Mouse (Mus musculus) v-Abl transformed pro-B cells (cell line): ENCODE results near the gene Fxyd5.

Source experiments
- in situ Hi-C, 2 experiments: fragments of 400-800 bp; cut with MboI; formaldehyde crosslinking; loops; one replicate each; pipeline ENCODE4 v1.15.1; 2025; ENCODE audit not compliant: unreplicated experiment in 2 of 2

Gene Fxyd5

DNA sequence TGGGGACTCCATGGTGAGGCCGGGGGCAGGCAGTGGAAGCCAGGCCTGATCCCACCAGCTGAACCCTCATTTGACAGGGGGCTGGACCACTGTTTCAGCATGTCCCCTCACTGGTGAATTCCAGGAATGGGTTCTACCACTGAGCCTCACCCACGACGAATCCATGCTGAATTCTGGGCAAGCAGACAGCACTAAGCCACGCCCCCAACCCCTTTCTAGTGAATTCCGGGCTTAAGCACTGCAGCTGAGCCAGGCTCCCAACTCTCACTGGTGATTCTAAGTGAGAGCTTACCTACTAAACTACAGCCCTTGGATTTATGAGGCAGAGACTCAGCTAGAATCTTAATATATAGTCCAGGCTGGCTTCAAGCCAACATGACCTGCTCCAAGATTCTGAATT lies 25.6 kb upstream of the Fxyd5 start:
- in situ Hi-C loops = no loop called here

DNA sequence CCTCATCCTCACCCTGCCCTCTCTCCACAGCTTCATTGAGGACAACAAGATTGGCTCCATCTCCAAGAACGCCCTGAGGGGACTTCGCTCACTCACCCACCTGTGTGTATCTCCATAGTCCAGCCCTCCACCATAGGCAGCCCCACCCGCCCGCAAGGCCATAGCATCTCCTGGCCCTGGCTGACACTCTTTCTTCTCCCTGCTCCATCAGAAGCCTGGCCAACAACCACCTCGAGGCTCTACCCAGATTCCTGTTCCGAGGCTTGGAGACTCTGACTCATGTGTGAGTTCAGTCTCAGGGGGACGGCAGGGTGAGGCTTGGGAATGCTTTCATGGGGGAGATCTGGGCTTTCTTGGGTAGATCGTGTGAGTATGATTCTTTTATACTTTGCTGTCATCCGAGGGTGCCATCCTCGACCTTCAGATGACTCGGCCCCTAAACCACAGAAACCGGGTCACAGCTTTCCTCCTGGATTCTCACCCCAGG lies 20.8 kb upstream of the Fxyd5 start:
- in situ Hi-C loops = no loop called here

DNA sequence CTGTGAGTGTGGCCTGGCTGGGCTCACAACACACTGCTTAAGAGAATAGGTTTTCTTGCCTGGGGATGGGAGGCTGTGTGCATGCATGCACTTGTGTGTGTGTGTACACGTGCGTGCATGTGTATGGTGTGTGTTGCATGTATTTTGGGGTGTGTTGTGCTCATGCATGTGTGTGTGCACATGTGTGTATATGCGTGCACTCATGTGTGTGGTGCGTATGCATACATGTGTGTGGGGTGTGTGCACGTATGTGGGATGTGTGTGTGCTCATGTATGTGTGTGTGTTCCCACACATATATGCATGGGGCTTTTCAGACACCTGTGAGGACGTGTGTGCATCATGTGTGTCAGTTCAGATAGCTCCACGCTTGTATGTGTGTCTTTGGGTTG lies 18.3 kb upstream of the Fxyd5 start:
- in situ Hi-C loops = no loop called here

DNA sequence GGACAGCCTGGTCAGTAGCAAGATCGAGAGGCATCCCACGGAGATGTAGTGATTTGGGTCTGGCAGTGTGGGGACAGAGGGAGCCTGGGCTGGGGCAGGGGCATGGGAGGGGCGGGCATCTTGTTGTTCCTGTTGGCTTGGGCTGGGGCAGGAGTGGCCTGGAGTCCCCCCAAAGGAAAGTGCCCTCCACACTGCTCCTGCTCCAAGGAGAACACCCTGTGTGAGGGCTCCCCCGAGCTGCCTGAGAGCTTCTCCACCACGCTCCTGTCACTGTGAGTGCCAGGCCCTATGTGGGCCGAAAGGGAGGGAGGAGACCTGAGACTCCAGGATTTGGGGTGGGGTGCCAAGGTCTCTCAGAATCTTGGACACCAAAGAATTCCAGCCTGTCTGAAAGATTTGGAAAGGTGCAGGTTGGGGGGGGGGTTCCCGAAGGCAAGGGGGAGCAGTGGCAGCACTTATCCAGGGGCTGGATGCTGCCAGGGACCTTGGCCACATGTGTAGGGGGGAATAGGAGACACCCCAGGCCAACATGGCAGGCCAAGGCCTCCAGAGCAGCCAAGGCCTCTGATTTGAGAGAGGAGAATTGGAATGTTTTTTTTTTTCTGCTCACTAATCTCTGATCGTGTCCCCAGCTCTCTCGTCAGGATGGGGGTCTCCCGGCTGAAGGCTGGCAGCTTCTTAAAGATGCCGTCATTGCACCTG lies 17.8 kb upstream of the Fxyd5 start:
- in situ Hi-C loops = loop anchor here (5.0 kb wide), 2 partner anchors 37 to 117 kb away; no protein-coding TSS in a partner anchor

DNA sequence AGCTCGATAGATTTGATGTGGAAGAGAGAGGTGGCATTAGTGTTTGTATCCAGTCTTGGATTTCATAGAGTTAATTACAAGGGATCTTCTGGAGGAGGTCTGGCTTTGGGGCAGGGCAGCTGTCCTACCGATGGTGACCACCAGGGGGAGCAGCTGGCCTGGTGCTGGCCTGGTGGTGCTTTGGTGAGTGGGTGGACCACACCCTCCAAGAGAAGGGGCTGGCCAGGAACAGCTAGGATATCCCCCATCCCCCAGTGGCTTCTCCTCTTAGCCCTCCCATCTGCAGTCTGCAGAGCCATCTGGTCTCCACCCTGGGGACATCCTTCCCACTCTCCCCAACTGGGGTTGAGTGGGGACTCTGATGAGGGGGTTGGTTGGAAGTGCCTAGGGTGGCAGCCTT lies 16.8 kb upstream of the Fxyd5 start, which contains the start of gene Lgi4:
Gene Lgi4, plus strand, starts transcription at position 235 of the 400 bp plus-strand sequence.
- in situ Hi-C loops = loop anchor here (5.0 kb wide), 2 partner anchors 38 to 118 kb away; no protein-coding TSS in a partner anchor

DNA sequence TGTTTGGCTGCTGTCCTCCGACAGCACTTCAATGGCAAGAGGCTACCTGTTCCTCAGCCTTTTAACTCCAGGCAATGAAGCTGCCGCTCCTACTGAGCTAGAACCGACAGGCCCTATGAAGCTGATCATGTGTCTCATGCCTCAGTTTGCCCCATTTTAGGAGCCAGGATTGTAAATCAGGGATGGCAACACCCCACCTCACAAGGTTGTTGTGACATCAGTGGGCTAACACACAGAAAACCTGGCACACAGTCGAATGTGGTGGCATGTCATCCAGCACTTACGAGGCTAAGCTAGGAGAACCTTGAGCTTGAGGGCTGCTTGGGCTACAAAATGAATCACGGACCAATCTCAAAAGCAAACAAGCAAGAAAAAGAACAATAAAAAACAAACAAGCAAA lies 15.9 kb upstream of the Fxyd5 start:
- in situ Hi-C loops = loop anchor here (5.0 kb wide), 2 partner anchors 39 to 119 kb away; no protein-coding TSS in a partner anchor

DNA sequence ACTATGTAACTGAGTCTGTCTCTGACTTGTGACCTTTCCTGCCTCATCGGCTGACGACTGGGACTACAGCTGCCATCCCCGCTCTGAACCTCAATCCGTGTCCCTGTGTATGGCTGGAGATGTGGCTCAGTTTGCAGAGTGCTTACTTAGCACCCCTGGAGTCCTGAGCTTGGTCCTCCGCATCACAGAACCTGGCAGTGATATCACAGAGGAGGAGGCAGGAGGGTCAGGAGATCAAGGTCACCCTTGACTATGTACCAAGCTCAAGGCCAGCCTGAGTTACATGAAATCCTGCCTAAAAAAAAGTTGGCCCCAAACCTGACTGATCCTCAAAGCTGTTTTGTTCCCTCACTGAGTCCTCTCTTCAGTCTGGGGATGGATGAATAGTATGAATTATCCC lies 15.4 kb upstream of the Fxyd5 start:
- in situ Hi-C loops = loop anchor here (5.0 kb wide), 2 partner anchors 40 to 120 kb away; no protein-coding TSS in a partner anchor

DNA sequence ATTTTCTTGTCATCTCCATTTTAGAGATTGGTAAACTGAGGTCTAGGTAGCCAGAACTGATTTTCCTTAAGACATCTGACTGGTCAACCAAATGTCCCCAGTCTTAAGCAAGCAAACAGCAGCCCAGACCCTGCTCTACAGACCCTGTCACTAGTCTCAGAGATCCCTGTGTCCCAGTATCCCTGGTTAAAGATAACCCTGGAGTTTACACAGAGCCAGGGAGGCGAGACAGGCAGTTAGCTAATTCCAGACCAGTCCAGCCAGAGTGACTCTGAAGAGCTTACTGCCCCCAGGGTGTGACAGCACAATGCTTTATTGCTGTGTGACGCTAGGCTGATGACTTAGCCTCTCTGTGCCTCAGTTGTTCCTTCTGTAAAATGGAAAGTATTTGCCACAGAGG lies 14.8 kb upstream of the Fxyd5 start, which contains the start of gene Fxyd1:
Gene Fxyd1, minus strand, starts transcription at position 129 of the 400 bp plus-strand sequence.
- in situ Hi-C loops = loop anchor here (5.0 kb wide), 2 partner anchors 40 to 120 kb away; no protein-coding TSS in a partner anchor

DNA sequence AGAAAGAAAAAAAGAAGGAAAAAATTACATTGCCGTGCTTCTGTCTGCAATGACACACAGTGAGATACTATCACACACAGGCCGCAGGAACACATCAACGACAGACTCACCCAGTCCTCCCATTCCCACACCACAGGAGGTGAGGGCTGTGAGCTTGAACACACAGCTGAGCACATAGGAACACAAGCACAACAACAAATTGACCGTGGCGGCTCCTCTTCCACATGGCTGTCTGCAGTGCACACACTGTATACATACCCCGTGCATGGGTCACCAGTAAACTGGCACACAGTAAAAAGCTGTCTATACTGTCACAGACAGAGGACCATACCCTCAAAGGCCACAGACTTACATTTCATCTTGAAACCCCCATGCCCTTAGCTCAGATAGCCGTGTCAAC lies 14.2 kb upstream of the Fxyd5 start:
- in situ Hi-C loops = loop anchor here (5.0 kb wide), 2 partner anchors 41 to 121 kb away; no protein-coding TSS in a partner anchor

DNA sequence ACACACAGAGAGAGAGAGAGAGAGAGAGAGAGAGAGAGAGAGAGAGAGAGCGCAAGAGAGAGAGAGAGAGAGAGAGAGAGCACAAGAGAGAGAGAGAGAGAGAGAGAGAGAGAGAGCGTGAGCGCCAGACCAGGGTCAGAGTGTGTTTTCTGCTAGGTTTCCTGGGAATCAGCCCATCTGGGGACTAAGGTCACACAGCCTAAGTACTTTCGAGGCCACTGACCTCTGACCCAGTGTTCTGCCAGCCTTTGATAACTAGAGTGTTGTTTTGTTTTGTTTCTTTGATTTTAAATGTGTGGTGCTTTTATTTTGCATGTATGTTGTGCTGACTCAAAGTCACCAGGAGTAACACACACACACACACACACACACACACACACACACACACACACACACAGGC lies 13.6 kb upstream of the Fxyd5 start:
- in situ Hi-C loops = loop anchor here (5.0 kb wide), 2 partner anchors 41 to 121 kb away; no protein-coding TSS in a partner anchor

DNA sequence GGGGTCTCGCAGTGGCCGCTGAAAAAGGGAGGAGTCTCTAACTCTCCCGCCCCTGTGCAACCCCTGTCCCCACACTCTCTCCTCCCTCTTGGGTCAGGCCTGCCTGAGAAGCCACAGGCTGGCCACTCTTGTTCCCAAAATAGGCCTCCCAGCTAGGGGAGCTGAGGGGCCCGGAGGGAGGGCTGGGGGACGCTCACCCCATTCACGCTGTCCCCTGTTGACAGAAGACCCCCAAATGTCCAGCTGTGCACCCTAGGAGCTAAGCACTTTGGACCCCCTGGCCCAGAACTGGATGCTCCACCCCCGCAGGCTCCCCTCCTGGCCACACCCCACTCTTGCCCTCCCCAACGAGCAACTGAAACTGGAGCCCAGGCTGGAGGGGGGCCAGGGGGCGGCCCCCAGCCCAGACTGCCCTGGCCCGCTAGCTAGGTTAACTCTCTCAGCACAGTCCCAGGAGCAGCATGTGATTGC lies 13.1 kb upstream of the Fxyd5 start:
- in situ Hi-C loops = loop anchor here (5.0 kb wide), 2 partner anchors 42 to 122 kb away; no protein-coding TSS in a partner anchor

DNA sequence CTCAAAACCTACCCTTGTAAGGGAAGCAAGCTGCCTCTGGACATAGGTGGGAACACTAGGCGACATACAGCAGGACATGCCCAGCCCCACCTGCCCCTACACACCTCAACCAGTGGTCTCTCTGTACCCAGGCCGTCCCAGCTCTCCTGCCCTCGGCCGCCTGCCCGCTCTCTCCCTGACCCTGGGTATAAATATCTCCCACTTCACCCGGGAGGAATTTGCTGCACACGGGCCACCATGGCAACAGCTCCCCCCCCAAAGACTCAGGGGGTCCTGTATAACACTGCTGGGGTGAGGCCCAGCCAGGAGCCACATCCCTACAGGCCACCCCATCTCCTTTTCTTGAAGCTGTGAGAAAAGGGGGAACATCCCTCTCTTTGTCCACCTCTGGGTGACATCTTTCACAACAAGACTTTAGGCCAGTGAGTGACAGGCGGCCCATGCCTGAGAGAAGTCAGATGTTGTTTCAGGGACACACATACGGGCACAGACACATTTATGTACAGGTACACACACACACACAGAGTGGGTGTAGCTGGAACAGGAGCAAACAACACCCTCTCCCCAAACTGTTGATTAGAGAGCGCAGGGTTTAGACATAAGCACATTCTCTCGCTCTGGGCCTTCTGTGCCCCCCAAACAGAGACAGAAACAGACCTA lies 12.5 kb upstream of the Fxyd5 start:
- in situ Hi-C loops = loop anchor here (5.0 kb wide), 3 partner anchors 43 to 123 kb away; no protein-coding TSS in a partner anchor

DNA sequence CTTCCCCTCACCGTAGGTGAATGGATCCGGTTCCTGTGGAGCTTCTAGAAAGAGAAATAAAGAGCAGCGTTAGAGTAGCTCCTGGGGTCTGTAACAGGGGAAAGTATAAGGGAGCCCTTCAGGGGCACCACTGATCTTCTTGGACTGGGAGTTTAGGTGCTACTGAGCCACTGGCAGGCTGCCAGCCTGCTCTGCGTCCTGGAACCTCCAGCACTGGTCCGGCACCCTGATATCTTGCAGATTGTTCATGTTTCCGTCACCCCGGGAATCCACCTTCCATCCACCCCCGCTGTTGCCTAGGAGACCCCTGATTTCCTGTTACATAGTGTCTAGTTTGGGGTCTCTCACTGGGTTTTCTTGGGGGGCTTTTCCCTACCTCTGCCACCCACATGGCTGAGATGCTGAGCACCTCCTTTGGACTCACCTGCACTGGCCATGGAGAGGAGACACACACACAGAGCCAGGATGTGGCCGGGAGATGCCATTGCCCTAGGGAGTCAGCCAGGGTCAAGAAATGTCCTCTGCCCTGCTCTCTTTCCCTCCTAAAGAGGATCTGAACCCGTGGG lies 11.7 kb upstream of the Fxyd5 start:
- in situ Hi-C loops = loop anchor here in 1 of 2 experiments (5.0 kb wide), 1 partner anchor 57 kb away; no protein-coding TSS in a partner anchor

DNA sequence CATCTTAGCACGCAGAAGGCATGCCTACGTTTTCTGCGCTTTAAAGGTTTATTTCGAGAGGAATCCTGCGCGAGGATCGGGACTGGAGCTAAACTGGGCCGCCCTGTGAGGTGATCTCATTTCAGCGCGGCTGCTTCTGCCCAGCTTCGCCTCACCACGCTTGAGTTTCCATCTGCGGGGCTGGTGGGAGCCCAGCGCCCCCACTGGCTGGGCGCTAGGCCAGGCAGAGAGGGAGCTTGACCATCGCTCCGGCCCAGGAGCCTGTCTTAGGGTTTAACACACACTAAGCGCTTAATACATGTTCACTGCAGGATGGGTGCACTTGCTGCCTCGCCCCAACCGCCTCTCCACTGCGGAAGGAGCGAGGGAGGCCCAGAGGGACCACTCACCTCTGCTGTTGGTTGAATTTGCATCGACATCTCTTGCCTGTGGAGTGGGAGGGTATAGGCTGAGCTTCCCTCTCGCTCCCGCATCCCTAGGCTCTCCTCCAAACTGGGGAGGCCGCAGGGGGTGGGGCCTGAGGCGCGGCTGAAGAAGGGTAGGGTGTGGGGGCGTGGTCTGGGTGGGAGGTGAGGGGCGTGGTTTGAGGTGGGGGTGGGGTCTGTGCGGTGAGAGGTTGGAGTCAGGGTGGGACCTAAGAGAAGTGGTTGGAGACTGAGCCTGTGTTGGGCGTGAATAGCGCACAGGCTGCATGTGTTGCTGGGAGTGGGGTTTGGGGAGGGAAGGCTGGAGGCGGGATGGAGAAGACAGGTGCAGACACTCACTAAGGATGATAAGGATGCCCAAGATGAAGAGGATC lies 10.6 kb upstream of the Fxyd5 start:
- in situ Hi-C loops = loop anchor here in 1 of 2 experiments (5.0 kb wide), 1 partner anchor 56 kb away; no protein-coding TSS in a partner anchor

DNA sequence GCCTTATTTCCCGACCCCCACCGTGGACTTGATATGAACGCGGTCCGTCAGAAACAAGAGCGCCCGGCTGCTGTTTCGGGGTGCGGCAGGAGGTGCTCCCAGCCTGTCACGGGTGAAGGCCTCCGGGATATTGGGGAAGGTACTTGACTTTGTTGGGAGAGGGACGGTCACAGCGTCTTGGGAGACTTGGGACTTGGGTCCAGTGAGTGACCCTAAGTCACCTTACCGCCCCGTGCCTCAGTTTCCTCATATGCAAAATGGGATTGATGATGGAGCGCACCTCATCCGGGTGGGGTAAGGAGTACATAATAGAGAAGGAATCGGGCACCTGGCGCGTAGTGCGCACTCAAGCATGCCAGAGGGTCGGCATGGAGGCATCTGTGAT lies 10.0 kb upstream of the Fxyd5 start:
- in situ Hi-C loops = loop anchor here in 1 of 2 experiments (5.0 kb wide), 1 partner anchor 55 kb away; no protein-coding TSS in a partner anchor

DNA sequence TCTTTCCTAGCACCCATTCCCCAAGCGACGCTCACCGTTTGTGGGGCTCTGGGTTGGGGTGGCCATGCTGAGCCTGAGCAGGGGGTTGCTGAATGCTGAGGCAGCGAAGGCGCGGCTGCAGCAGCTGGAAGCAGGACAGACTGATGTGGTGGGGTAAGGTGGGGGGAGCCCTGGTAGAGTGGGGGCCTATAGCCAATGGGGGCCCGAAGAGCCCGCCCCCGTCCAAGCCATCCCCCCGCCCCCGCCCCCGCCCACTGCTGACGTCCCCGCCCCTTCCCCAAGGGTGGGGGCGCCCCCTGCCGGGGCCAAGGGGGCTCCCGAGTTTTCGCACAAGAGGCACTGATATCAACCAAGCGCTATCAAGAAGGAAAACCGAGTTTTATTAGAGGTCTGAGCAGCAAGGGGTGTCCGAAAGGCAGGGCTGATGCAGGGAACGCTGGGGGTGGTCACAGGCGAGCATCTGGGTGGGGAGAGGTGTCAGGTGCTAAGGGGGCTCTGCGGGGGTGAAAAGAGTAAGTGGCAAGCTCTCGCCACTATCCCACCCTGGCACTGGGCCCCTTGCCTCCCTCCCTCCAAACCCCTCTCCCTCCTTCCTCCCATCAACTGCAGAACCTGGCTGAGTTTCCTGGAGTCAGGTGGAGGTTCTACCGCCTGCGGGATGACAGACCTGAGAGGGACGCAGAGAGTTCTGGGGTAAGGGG lies 9.2 kb upstream of the Fxyd5 start, which contains the start of gene Fxyd7:
Gene Fxyd7, minus strand, starts transcription at position 147 of the 701 bp plus-strand sequence.
- in situ Hi-C loops = loop anchor here in 1 of 2 experiments (5.0 kb wide), 1 partner anchor 54 kb away; no protein-coding TSS in a partner anchor

DNA sequence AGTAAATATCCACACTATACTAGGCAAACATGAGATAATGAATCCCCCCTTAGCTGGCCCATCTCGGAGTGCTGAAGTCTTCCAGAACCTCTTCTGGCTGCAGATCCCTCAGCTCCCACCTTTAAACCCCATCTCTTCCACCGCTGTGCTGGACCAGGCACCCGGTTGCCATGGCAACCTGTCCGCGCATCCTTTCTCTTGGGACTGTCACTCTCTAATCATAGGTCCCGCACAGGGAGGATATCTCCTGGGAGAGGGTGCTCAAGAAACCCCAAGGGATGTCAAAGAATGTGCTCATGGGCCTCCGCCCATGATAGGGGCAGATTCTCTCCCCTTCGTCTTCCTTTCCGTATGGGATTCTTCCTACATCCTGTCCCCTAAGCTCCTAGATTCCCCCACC lies 8.6 kb upstream of the Fxyd5 start:
- in situ Hi-C loops = loop anchor here in 1 of 2 experiments (5.0 kb wide), 1 partner anchor 54 kb away; no protein-coding TSS in a partner anchor

DNA sequence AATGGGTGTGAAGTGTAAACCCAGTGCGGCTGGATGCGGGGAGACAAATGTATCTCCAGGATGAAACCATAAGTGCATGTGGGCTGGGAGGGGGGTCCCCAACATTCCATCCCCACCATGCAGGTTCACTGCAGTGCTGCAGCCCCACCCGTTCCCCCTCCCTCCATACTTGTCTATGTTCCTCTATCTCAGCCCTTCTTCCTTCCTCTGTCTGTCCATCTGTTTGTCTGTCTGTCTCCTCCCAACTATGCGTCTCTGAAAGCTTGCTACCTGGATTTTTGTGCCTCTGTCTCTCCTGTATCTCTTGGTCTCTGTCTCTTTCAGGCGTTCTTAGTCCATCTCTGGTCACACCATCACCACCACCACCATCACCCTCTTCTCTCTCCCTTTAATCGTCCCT lies 8.2 kb upstream of the Fxyd5 start:
- in situ Hi-C loops = loop anchor here in 1 of 2 experiments (5.0 kb wide), 1 partner anchor 53 kb away; no protein-coding TSS in a partner anchor

DNA sequence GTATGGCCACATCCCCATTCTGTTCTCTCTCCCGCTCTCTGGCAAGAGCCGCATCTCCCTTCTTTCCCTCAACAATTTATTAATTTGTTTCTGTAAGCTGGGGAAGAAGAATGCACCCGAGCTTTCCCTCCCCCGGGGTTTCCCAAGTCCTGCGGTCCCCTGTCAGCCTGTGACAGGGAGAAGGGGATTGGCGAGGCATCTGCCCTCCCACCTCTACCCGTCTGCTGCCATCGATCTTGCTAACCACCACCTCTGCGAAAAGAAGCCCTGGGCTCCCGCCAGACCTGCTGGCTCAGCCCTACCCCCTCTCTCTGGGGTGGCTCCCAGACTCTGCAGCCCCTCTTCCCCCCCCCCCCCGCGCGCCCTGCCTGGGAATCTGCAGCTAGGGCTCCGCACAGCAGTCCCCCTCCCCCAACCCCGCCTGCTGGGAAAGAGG lies 7.6 kb upstream of the Fxyd5 start:
- in situ Hi-C loops = loop anchor here in 1 of 2 experiments (5.0 kb wide), 1 partner anchor 53 kb away; no protein-coding TSS in a partner anchor
